Mouse (Mus musculus): Measurements from ENCODE around the gene Chrm3. TPM values are rescaled to one million over a fixed set of nuclear protein-coding genes. Genes with fewer than 3 reads are reported as not detected.
A peak's percentile ranks its signal among the peaks of the same experiment; 100 is the strongest.
"Not testable (repeated sequence)": the region's sequence is repeated elsewhere in the genome, so short reads cannot be mapped to it uniquely, and the experiment has no call there.

Chrm3 gene
- polyA plus RNA-seq (2015; fragmentation: Nextera tagmentation; extraction: Ambion mirVana), result 0.95 and 1.3 TPM in 2 replicates

- Histone ChIP-seq H3K4me3 (peak within 1 kb of the TSS; percentile 55), H3K9ac (peak within 1 kb of the TSS; percentile 64), H3K4me1 (peaks cover 21% of the 10 kb centered on the region), H3K4me2 (peak within 1 kb of the TSS; percentile 97), H3K27me3 (peaks cover 50% of the 10 kb centered on the region), H3K9me3 (no peaks in the 10 kb centered on the region), H3K27ac (no peak within 1 kb of the TSS), H3K36me3 (no peaks in the 10 kb centered on the region)
- ATAC-seq (ENCODE audit: insufficient number of reproducible peaks, insufficient read depth, low FRiP score, low TSS enrichment, low read depth), result no peak
- 2% methylated on average over 18 of the region's 18 CpGs for WGBS
These were observed at the start of gene Chrm3 for GRCm38 (mm10) chr13:10360777-10361176. Chrm3 (minus strand) TSS chr13:10360847.

GRCm38 (mm10) chr13:10394364-10394763 lies 33.7 kb upstream of the Chrm3 start:
- no peaks in the 10 kb centered on the region for H3K9me3 ChIP-seq
- ATAC-seq (ENCODE audit: insufficient number of reproducible peaks, insufficient read depth, low FRiP score, low TSS enrichment, low read depth), result no peak
- H3K9ac ChIP-seq, result no peak overlapping the region
- 90% methylated on average over 2 of the region's 2 CpGs for WGBS
- H3K36me3 ChIP-seq, result no peaks in the 10 kb centered on the region
- H3K4me2 ChIP-seq, result no peak overlapping the region
- no peaks in the 10 kb centered on the region for H3K4me1 ChIP-seq
- no peaks in the 10 kb centered on the region for H3K27me3 ChIP-seq
- no peak overlapping the region for H3K4me3 ChIP-seq
- H3K27ac ChIP-seq, result no peak overlapping the region

DNA sequence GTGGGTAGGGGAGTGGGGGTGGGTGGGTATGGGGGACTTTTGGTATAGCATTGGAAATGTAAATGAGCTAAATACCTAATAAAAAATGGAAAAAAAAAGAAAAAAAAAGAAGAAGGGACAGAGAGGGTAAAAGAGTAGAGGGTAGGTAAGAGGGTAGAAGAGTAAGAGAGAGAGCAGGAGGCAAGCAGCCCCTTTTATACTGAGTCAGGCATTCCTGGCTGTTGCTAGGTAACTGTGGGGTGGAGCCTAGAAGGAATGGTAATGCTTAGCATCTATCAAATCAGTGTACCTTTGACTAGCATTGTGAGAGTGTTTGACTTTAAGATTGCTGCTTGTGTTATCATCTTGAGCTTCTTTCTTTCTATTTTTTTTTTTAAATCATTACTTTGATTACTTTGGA lies 14.8 kb upstream of the Chrm3 start:
- not testable (repeated sequence) for H3K9me3 ChIP-seq

GRCm38 (mm10) chr13:10360199-10360694 lies 400 bp downstream of the Chrm3 start:
- peak overlapping the region; percentile 97 for H3K4me2 ChIP-seq
- under 1% methylated on average over 60 of the region's 60 CpGs for WGBS
- peaks cover 50% of the 10 kb centered on the region for H3K27me3 ChIP-seq
- no peak for ATAC-seq (ENCODE audit: insufficient number of reproducible peaks, insufficient read depth, low FRiP score, low TSS enrichment, low read depth)
- H3K9me3 ChIP-seq, result no peaks in the 10 kb centered on the region
- H3K4me3 ChIP-seq, result peak overlapping the region; percentile 55
- no peak overlapping the region for H3K27ac ChIP-seq
- peaks cover 21% of the 10 kb centered on the region for H3K4me1 ChIP-seq
- H3K9ac ChIP-seq, result peak overlapping the region; percentile 64
- no peaks in the 10 kb centered on the region for H3K36me3 ChIP-seq

More for the DNA sequence above, 14.8 kb upstream of the Chrm3 start:
- not testable (repeated sequence) for H3K4me3 ChIP-seq; H3K27ac ChIP-seq; H3K36me3 ChIP-seq; H3K4me2 ChIP-seq; H3K9ac ChIP-seq; ATAC-seq (ENCODE audit: insufficient number of reproducible peaks, insufficient read depth, low FRiP score, low TSS enrichment, low read depth); H3K4me1 ChIP-seq; H3K27me3 ChIP-seq

DNA sequence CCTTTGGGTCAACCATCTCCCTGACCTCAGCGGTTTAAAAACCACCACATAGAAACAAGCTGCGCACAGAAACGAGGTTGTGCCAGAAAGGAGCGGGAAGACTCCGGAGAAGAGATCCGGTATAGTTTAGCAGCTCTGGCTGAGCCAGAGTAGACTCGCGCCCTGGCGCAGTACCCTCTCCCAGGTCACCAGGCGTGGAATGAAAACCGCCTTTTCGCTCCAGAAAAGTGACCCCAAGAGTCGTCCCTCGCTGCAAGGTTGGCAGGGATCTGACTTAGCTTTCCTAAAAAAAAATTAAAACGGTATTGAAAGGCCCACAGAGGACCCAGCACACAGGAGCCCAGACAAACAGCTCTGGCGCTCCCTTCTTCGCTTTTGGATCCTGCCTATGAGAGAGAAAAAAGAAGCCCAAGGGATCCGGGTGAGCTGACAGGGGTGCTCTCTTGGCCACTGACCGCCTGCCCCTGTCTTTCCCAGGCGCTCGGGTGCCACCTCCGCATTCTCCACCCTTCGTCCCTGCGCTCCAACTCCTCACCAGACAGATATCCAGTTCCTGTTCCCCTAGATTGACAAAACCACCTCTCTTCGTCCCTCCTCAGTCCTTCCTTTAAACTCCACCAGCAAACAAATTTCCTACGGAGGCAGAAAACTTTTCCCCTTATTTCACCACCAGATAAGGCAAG lies 990 bp downstream of the Chrm3 start:
- ATAC-seq (ENCODE audit: insufficient number of reproducible peaks, insufficient read depth, low FRiP score, low TSS enrichment, low read depth), result no peak
- peaks cover 21% of the 10 kb centered on the region for H3K4me1 ChIP-seq
- peak overlapping the region; percentile 64 for H3K9ac ChIP-seq
- no peaks in the 10 kb centered on the region for H3K9me3 ChIP-seq
- peaks cover 50% of the 10 kb centered on the region for H3K27me3 ChIP-seq
- WGBS, result 1% methylated on average over 26 of the region's 26 CpGs
- H3K4me2 ChIP-seq, result peak overlapping the region; percentile 97
- peak overlapping the region; percentile 55 for H3K4me3 ChIP-seq
- H3K27ac ChIP-seq, result no peak overlapping the region
- no peaks in the 10 kb centered on the region for H3K36me3 ChIP-seq

DNA sequence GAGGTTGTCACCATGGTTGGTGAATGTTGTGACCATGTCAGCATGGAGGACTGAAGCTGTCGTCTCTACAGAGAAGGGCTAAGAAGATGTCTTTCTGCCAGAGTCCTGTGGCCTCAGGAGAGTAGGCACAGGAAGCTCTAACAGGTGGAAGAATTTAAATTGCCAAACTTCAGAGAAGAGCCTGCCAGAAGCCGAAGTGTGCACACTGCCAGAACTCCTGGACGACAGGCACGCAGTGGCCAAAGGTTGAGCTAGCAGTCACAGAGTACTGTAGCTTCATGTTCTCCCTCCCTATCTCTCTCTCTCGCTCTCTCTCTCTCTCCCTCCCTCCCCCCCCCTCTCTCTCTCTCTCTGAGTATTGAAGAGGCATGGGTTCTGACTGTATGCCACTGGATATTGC lies 4.9 kb downstream of the Chrm3 start:
- no peak overlapping the region for H3K27ac ChIP-seq
- no peak overlapping the region for H3K4me2 ChIP-seq
- WGBS, result 60% methylated on average over 5 of the region's 5 CpGs
- H3K9me3 ChIP-seq, result no peaks in the 10 kb centered on the region
- H3K9ac ChIP-seq, result no peak overlapping the region
- no peak for ATAC-seq (ENCODE audit: insufficient number of reproducible peaks, insufficient read depth, low FRiP score, low TSS enrichment, low read depth)
- no peaks in the 10 kb centered on the region for H3K36me3 ChIP-seq
- H3K4me1 ChIP-seq, result peaks cover 12% of the 10 kb centered on the region; the same call in 1 of the 2 replicates
- no peak overlapping the region for H3K4me3 ChIP-seq
- peaks cover 29% of the 10 kb centered on the region for H3K27me3 ChIP-seq

GRCm38 (mm10) chr13:10354885-10355575 lies 5.6 kb downstream of the Chrm3 start:
- no peak for ATAC-seq (ENCODE audit: insufficient number of reproducible peaks, insufficient read depth, low FRiP score, low TSS enrichment, low read depth)
- WGBS, result 57% methylated on average over 2 of the region's 2 CpGs
- no peak overlapping the region for H3K9ac ChIP-seq
- peaks cover 8% of the 10 kb centered on the region; the same call in 1 of the 2 replicates for H3K4me1 ChIP-seq
- no peaks in the 10 kb centered on the region for H3K9me3 ChIP-seq
- H3K27ac ChIP-seq, result no peak overlapping the region
- H3K27me3 ChIP-seq, result peaks cover 21% of the 10 kb centered on the region
- H3K4me3 ChIP-seq, result no peak overlapping the region
- H3K36me3 ChIP-seq, result no peaks in the 10 kb centered on the region
- no peak overlapping the region for H3K4me2 ChIP-seq

DNA sequence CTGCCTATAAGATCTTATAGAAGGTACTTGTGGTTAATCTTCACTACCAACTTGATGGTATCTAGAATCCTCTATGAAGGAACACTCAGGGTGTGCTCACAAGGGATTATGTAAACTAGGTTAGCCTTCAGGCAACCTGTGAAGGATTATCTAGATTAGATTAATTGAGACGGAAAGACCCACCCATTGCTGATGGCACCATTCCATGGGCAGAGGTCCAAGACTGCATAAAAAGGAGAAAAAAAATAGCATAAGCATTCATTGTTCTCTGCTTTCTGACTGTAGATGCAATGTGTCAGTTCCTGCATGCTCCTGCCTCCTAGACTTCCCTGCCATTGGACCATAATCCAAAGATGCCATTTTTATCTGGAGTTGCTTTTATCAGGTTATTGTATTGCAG lies 8.5 kb downstream of the Chrm3 start:
- H3K36me3 ChIP-seq, result no peaks in the 10 kb centered on the region
- no peaks in the 10 kb centered on the region for H3K27me3 ChIP-seq
- H3K27ac ChIP-seq, result no peak overlapping the region
- H3K9ac ChIP-seq, result no peak overlapping the region
- H3K4me3 ChIP-seq, result no peak overlapping the region
- H3K9me3 ChIP-seq, result no peaks in the 10 kb centered on the region
- H3K4me1 ChIP-seq, result no peaks in the 10 kb centered on the region
- no peak overlapping the region for H3K4me2 ChIP-seq
- 77% methylated on average over 1 of the region's 1 CpGs for WGBS
- no peak for ATAC-seq (ENCODE audit: insufficient number of reproducible peaks, insufficient read depth, low FRiP score, low TSS enrichment, low read depth)

DNA sequence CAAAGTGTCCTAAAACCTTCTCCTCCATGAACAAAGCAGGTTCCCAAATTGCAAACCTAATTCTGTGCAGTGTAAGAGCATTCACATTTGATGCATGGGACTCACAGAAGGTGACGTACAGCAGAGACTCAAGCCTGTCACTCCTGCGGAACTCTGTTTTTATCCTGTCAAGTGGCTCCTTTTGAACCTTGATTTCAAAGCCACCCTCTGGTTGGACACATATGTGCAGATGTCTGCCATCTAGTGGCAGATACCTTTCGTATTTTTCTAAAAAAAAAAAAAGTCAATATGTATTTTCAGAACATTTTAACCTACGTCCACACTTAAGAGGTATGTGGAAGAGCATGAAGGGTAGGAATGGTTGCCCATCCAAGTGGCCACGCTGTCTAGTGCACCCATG lies 16.3 kb downstream of the Chrm3 start:
- Histone ChIP-seq H3K4me3 (no peak overlapping the region), H3K27ac (no peak overlapping the region), H3K4me2 (no peak overlapping the region), H3K27me3 (no peaks in the 10 kb centered on the region), H3K4me1 (no peaks in the 10 kb centered on the region), H3K9ac (no peak overlapping the region), H3K36me3 (no peaks in the 10 kb centered on the region), H3K9me3 (no peaks in the 10 kb centered on the region)
- WGBS, result 61% methylated on average over 5 of the region's 5 CpGs
- no peak for ATAC-seq (ENCODE audit: insufficient number of reproducible peaks, insufficient read depth, low FRiP score, low TSS enrichment, low read depth)

- H3K27me3 ChIP-seq, result no peaks in the 10 kb centered on the region
- H3K9me3 ChIP-seq, result no peaks in the 10 kb centered on the region
- no peaks in the 10 kb centered on the region for H3K4me1 ChIP-seq
- H3K27ac ChIP-seq, result no peak overlapping the region
- H3K4me3 ChIP-seq, result no peak overlapping the region
- no peak overlapping the region for H3K4me2 ChIP-seq
- no peak overlapping the region for H3K9ac ChIP-seq
- no peak for ATAC-seq (ENCODE audit: insufficient number of reproducible peaks, insufficient read depth, low FRiP score, low TSS enrichment, low read depth)
- H3K36me3 ChIP-seq, result no peaks in the 10 kb centered on the region
These were observed 25.1 kb downstream of the Chrm3 start for GRCm38 (mm10) chr13:10335558-10335957.

GRCm38 (mm10) chr13:10332762-10333161 lies 27.9 kb downstream of the Chrm3 start:
- Histone ChIP-seq H3K4me3 (no peak overlapping the region), H3K9me3 (no peaks in the 10 kb centered on the region), H3K4me2 (no peak overlapping the region), H3K4me1 (no peaks in the 10 kb centered on the region), H3K9ac (no peak overlapping the region), H3K27me3 (no peaks in the 10 kb centered on the region), H3K27ac (no peak overlapping the region), H3K36me3 (no peaks in the 10 kb centered on the region)
- ATAC-seq (ENCODE audit: insufficient number of reproducible peaks, insufficient read depth, low FRiP score, low TSS enrichment, low read depth), result no peak
- WGBS, result 87% methylated on average over 4 of the region's 4 CpGs

- H3K4me3 ChIP-seq, result no peak overlapping the region
- H3K27ac ChIP-seq, result no peak overlapping the region
- no peaks in the 10 kb centered on the region for H3K9me3 ChIP-seq
- ATAC-seq (ENCODE audit: insufficient number of reproducible peaks, insufficient read depth, low FRiP score, low TSS enrichment, low read depth), result no peak
- H3K4me2 ChIP-seq, result no peak overlapping the region
- H3K4me1 ChIP-seq, result no peaks in the 10 kb centered on the region
- H3K9ac ChIP-seq, result no peak overlapping the region
- no peaks in the 10 kb centered on the region for H3K36me3 ChIP-seq
- H3K27me3 ChIP-seq, result no peaks in the 10 kb centered on the region
These were observed 50.8 kb downstream of the Chrm3 start for GRCm38 (mm10) chr13:10309811-10310210.
